Mouse (Mus musculus) cortical plate, adult 2 months (tissue): ENCODE data around the gene Ntn4.

Experiments used
- CTCF ChIP-seq: fragments of 200-500 bp; IDR thresholded peaks from 2 replicates; pipeline ENCODE4 v1.5.1; 2011; ENCODE audit warnings: mild to moderate bottlenecking, control low read depth, low read length; ENCODE audit not compliant: insufficient read depth; ENCODE audit errors: extremely low read depth
- POLR2A ChIP-seq: fragments of 200-500 bp; IDR thresholded peaks from 2 replicates; pipeline ENCODE4 v1.6.1; 2011; ENCODE audit warnings: mild to moderate bottlenecking, low read length, control low read depth; ENCODE audit not compliant: insufficient read depth; ENCODE audit errors: extremely low read depth

GRCm38 (mm10) chr10:93592456-93592855, 48.0 kb upstream of the Ntn4 start:
- TF ChIP-seq POLR2A: no peak
- no peak for TF ChIP-seq CTCF
